Mouse (Mus musculus) MEL (cell line): Measurements from ENCODE around the gene Ppp1r35. TPM values are rescaled to one million over a fixed set of nuclear protein-coding genes. Genes with fewer than 3 reads are reported as not detected.

ENCODE experiments used
- DNase-seq: peaks from one replicate; pipeline ENCODE4 v3.0.0; 2011; ENCODE audit warnings: low read depth, low spot score
- H3K27ac ChIP-seq: 2 replicates; pipeline ENCODE4 v1.5.1; 2012; ENCODE audit warnings: low read depth, mild to moderate bottlenecking, control low read depth, low read length, moderate library complexity; ENCODE audit not compliant: control insufficient read depth
- H3K27me3 ChIP-seq, 2 experiments: fragments of 150-350 bp in 1 of 2; sonication (generic) in 1 of 2; 2 replicates each; pipeline ENCODE4 v1.6.1; 2012; ENCODE audit warnings: low read length in 2 of 2, mild to moderate bottlenecking in 2 of 2, improper control_type of control experiment in 1 of 2, moderate library complexity in 1 of 2; ENCODE audit not compliant: insufficient read depth in 2 of 2, control insufficient read depth in 1 of 2
- H3K36me3 ChIP-seq, 2 experiments: 2 replicates each; pipeline ENCODE4 v1.6.1; 2012 to 2014; ENCODE audit warnings: low read length in 2 of 2, improper control_type of control experiment in 1 of 2, inconsistent platforms in 1 of 2, mild to moderate bottlenecking in 1 of 2; ENCODE audit not compliant: insufficient read depth in 2 of 2, control insufficient read depth in 1 of 2
- H3K4me1 ChIP-seq, 2 experiments: fragments of 150-350 bp in 1 of 2; sonication (generic) in 1 of 2; 2 replicates each; pipeline ENCODE4 v1.6.1; 2012; ENCODE audit warnings: low read length in 2 of 2, improper control_type of control experiment in 1 of 2, mild to moderate bottlenecking in 1 of 2; ENCODE audit not compliant: insufficient read depth in 2 of 2, control insufficient read depth in 1 of 2
- H3K4me3 ChIP-seq, 2 experiments: fragments of 150-350 bp in 1 of 2; sonication (generic) in 1 of 2; 2 replicates each; pipeline ENCODE4 v1.5.1; 2012; ENCODE audit warnings: low read depth in 2 of 2, low read length in 2 of 2, mild to moderate bottlenecking in 2 of 2, moderate library complexity in 2 of 2, control low read depth in 1 of 2, improper control_type of control experiment in 1 of 2; ENCODE audit not compliant: control insufficient read depth in 1 of 2, insufficient read depth in 1 of 2
- H3K79me2 ChIP-seq: 2 replicates; pipeline ENCODE4 v1.6.1; 2012; ENCODE audit warnings: mild to moderate bottlenecking, low read length, moderate library complexity; ENCODE audit not compliant: control insufficient read depth, poor library complexity, insufficient read depth
- H3K9ac ChIP-seq: 2 replicates; pipeline ENCODE4 v1.6.1; 2012; ENCODE audit warnings: low read depth, mild to moderate bottlenecking, control low read depth, low read length, moderate library complexity; ENCODE audit not compliant: control insufficient read depth, poor library complexity, severe bottlenecking
- H3K9me3 ChIP-seq: fragments of 150-350 bp; sonication (generic); replicated peaks from 2 replicates; pipeline ENCODE4 v1.6.1; 2012; ENCODE audit warnings: mild to moderate bottlenecking, low read length, improper control_type of control experiment, moderate library complexity; ENCODE audit not compliant: insufficient read depth
- ETS1 ChIP-seq: IDR thresholded peaks from 2 replicates; pipeline ENCODE4 v1.6.1; 2012; ENCODE audit warnings: low read depth, mild to moderate bottlenecking, inconsistent platforms, low read length, improper control_type of control experiment, moderate library complexity
- MAZ ChIP-seq: IDR thresholded peaks from 2 replicates; pipeline ENCODE4 v1.6.1; 2012; ENCODE audit warnings: low read depth, mild to moderate bottlenecking, inconsistent platforms, low read length, improper control_type of control experiment
- NELFE ChIP-seq: IDR thresholded peaks from 2 replicates; pipeline ENCODE4 v1.6.1; 2011; ENCODE audit warnings: low read depth, low read length, improper control_type of control experiment
- POLR2A ChIP-seq, 2 experiments: IDR thresholded peaks; 2 replicates each; pipeline ENCODE4 v1.6.1; 2011 to 2012; ENCODE audit warnings: low read length in 2 of 2, mild to moderate bottlenecking in 2 of 2, control low read depth in 1 of 2, improper control_type of control experiment in 1 of 2, low read depth in 1 of 2, moderate library complexity in 1 of 2; ENCODE audit not compliant: control insufficient read depth in 1 of 2, insufficient read depth in 1 of 2, poor library complexity in 1 of 2
- POLR2AphosphoS2 ChIP-seq: IDR thresholded peaks from 2 replicates; pipeline ENCODE4 v1.6.1; 2011; ENCODE audit warnings: low read length, improper control_type of control experiment
- POLR2AphosphoS5 ChIP-seq: IDR thresholded peaks from 2 replicates; pipeline ENCODE4 v1.6.1; 2012; ENCODE audit warnings: low read depth, borderline replicate concordance, mild to moderate bottlenecking, inconsistent platforms, low read length, moderate library complexity, mixed read lengths
- SIN3A ChIP-seq: IDR thresholded peaks from 2 replicates; pipeline ENCODE4 v1.6.1; 2012; ENCODE audit warnings: low read length, improper control_type of control experiment, inconsistent platforms
- UBTF ChIP-seq: IDR thresholded peaks from 2 replicates; pipeline ENCODE4 v1.6.1; 2012; ENCODE audit warnings: low read depth, mild to moderate bottlenecking, inconsistent platforms, low read length, improper control_type of control experiment, moderate library complexity, borderline replicate concordance; ENCODE audit not compliant: insufficient read depth
- ZMIZ1 ChIP-seq: IDR thresholded peaks from 2 replicates; pipeline ENCODE4 v1.6.1; 2012; ENCODE audit warnings: low read depth, mild to moderate bottlenecking, inconsistent platforms, low read length, improper control_type of control experiment, moderate library complexity
- ZNF384 ChIP-seq: IDR thresholded peaks from 2 replicates; pipeline ENCODE4 v1.6.1; 2012; ENCODE audit warnings: low read depth, mild to moderate bottlenecking, inconsistent platforms, low read length, improper control_type of control experiment
- polyA plus RNA-seq, 2 experiments: library from polyadenylated mRNA; stranded (reverse) in 1 of 2; unstranded in 1 of 2; fragments of >175 nt in 1 of 2; fragments of >200 nt in 1 of 2; gene quantifications; 2 replicates each; pipeline versions ENCODE4 v1.2.1 to v1.2.4; 2012; ENCODE audit warnings: low replicate concordance in 2 of 2, low read depth in 1 of 2; ENCODE audit not compliant: insufficient read length in 2 of 2, insufficient read depth in 1 of 2, missing spikeins in 1 of 2
- total RNA-seq: library from RNA; depleted of rRNA; stranded (reverse); fragments of 300-350 nt; gene quantifications from 2 replicates; pipeline ENCODE4 v1.2.3, GENCODE M21; 2012

The Ppp1r35 gene
- total and polyA plus RNA-seq, 3 experiments: 35.0 to 46.2 TPM; not detected in 1

DNA sequence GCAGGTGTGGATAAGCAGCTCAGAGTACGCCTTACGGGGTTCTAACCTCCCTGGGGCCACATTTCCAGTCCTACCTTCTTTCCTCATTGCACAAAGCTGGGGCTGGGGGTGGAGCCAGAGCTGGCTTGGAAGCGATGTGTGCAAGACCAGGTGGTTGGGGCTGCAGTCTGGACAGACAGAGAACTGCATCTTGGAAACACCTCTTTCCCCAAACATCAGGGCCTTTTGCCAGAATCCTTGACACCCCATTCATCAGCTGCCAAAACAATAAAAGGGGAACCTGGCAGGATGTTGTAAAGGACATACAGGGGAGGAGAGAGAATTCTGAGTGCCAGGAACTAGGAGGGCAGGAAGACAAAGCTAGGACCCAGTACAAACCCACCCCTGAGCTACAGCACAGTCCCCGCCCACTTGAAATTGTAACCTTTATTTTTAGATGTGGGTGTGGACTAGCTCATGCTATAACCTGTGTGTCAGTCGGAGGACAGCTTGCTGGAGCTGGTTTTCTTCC, 2.2 kb upstream of the Ppp1r35 start (continued):
- no peak for TF ChIP-seq POLR2AphosphoS5

DNA sequence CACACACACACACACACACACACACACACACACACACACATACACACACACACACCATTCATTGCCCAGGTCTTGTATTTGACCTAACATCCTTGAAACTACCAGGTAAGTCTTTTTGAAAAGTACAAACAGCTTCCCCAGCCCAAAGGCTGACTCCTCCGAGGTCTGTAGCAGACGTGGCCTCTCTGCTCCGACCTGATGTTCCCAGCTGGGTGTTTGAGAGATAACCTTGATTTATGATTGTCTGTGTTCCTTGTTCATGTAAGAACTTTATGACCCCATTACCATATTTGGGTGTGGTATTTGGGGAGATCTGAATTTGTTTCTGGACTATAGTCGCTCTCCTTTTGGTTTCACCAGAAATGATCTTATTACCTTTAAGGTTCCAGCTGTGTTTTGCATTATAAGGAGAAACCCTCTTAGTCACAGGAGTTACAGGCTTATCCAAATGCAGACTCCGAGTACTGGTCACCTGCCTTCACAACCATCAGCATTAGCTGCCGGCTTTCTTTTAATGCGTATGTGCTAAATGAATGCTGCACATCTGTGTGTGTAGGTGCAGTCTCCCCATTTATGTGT, 1.3 kb upstream of the Ppp1r35 start:
- no peak for TF ChIP-seq MAZ
- no peak for TF ChIP-seq ZNF384
- peak; percentile 57; the same call in 1 of the 2 replicates for TF ChIP-seq ETS1
- no peak for TF ChIP-seq SIN3A
- no peak for TF ChIP-seq POLR2AphosphoS2
- TF ChIP-seq, all 39 proteins: peak for 1
- H3K4me3 ChIP-seq: no peak overlapping the region
- H3K9ac ChIP-seq: peak overlapping the region; percentile 20
- no peak overlapping the region for H3K27ac ChIP-seq
- H3K36me3 ChIP-seq: peaks cover 3 to 15% of the 10 kb centered on the region in 2 experiments
- peaks cover 15 to 28% of the 10 kb centered on the region in 2 experiments for H3K4me1 ChIP-seq
- H3K9me3 ChIP-seq: no peaks in the 10 kb centered on the region
- DNase-seq: no peak
- H3K79me2 ChIP-seq: peaks cover 10% of the 10 kb centered on the region
- no peaks in the 10 kb centered on the region for H3K27me3 ChIP-seq

DNA sequence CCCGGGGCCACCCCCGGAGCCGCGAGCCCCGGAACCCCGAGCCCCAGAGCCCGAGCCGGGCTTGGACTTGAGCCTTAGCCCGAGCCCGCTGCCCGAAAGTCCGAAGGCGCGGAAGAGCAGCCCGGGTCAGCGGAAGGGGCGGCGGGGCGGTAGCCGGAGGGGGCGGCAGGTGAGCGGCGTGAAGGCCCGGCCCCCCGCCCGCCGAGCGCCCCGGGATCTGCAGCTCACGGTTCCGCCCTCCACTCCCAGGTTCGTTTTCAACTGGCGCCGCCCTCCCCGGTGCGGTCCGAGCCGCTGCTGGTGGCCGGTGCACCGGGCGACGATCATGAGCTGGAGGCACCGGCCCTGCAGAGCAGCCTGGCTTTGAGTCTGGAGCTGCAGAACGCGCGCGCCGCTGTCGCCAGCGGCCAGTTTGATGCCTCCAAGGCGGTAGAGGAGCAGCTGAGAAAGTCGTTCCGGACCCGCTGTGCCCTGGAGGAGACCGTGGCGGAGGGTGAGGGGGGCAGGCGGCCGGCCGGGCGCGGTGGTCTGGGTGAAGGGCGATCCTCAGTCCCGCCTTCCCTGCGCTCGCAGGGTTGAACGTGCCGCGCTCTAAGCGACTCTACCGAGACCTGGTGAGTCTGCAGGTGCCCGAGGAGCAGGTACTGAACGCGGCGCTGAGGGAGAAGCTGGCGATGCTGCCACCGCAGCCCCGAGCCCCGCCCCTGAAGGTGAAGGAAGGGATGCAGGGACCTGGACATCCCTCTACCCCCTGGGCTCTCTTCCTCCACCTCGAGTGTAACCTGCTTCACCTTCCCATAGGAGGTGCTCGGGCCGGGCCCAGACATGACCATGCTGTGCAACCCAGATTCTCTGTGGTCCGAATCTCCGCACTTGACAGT, 644 bp downstream of the Ppp1r35 start:
- no peak for TF ChIP-seq NELFE
- TF ChIP-seq ZMIZ1: peak; percentile 40; the same call in 1 of the 2 replicates
- no peak for TF ChIP-seq UBTF
- TF ChIP-seq ETS1: no peak
- Histone ChIP-seq H3K36me3 (peaks cover 3 to 21% of the 10 kb centered on the region in 2 experiments), H3K9ac (peak overlapping the region; percentile 91), H3K4me3 (peak overlapping the region; percentile 90 to 94), H3K9me3 (no peaks in the 10 kb centered on the region), H3K27ac (peak overlapping the region; percentile 78), H3K4me1 (peaks cover 7 to 23% of the 10 kb centered on the region in 2 experiments; a peak in 3 of 4 replicates), H3K79me2 (peaks cover 27% of the 10 kb centered on the region), H3K27me3 (no peaks in the 10 kb centered on the region)
- DNase-seq: peak; percentile 63

DNA sequence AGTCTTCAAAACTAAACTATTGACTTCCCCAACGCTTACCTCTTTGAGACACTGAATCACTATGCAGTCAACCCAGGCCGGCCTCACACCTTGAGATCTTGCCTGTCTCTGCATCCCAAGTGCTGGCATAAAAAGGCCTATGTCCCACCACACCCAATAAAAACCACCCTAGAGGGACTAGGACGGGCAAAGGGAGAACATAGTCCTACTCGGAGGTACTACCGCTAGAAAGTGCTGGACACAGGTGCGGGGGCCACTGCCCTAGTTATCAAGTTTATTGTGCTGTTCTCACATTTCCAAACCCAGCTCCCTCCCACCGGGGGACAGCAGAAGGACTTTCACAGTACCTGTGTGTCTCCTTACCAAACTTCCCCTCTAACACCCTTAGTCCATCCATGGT, 3.0 kb downstream of the Ppp1r35 start:
- peaks cover 7 to 25% of the 10 kb centered on the region in 2 experiments; a peak in 3 of 4 replicates for H3K4me1 ChIP-seq
- peaks cover 3 to 26% of the 10 kb centered on the region in 2 experiments for H3K36me3 ChIP-seq
- no peak overlapping the region for H3K27ac ChIP-seq

More for the DNA sequence above, 3.0 kb downstream of the Ppp1r35 start:
- Histone ChIP-seq H3K27me3 (no peaks in the 10 kb centered on the region), H3K4me3 (no peak overlapping the region), H3K9me3 (no peaks in the 10 kb centered on the region), H3K9ac (no peak overlapping the region), H3K79me2 (peaks cover 47% of the 10 kb centered on the region)
- no peak for DNase-seq
- peak in 1 of 2 experiments; percentile 18; a peak in 1 of 4 replicates for TF ChIP-seq POLR2A (IDR thresholded peaks at IDR 0.05; ENCODE audit: control insufficient read depth in 1 of 2, insufficient read depth in 1 of 2, low read depth in 1 of 2, low read length in 2 of 2, poor library complexity in 1 of 2)
- no peak for TF ChIP-seq ETS1
